Mouse (Mus musculus): ENCODE results near the gene Hsp90ab1.

Hsp90ab1 gene

GRCm38 (mm10) chr17:45573087-45573779, at the start of gene Hsp90ab1:
Hsp90ab1 (minus strand) TSS chr17:45573271.
- DNase-seq: peak; percentile 98

GRCm38 (mm10) chr17:45619386-45620256, 46.5 kb upstream of the Hsp90ab1 start:
- DNase-seq: no peak

GRCm38 (mm10) chr17:45618941-45619385, 45.9 kb upstream of the Hsp90ab1 start:
- peak; percentile 31 for DNase-seq

DNA sequence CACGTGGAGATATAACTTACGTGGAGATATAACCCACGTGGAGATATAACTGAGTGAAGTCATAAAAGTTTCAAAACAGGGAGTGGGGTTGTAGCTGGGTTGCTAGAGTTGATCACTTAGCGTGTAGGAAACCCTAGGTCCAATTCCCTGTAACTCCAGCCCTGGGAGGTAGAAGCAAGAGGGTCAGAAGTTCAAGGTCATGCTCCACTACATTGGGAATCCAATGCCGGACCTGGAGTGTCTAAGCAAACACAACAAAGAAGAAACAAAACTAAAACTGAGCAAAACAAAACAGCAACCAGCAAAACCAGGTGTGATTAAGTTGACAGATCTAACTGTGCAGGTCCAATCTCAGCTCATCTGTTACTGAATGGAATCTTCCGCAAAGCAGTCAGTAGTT, 44.6 kb upstream of the Hsp90ab1 start:
- no peak for DNase-seq

- no peak for DNase-seq
Measured at GRCm38 (mm10) chr17:45616679-45617078, 43.6 kb upstream of the Hsp90ab1 start.

GRCm38 (mm10) chr17:45616046-45616650, 43.1 kb upstream of the Hsp90ab1 start:
- DNase-seq: no peak

GRCm38 (mm10) chr17:45612921-45613320, 39.9 kb upstream of the Hsp90ab1 start:
- DNase-seq: no peak

- DNase-seq: no peak
Measured at GRCm38 (mm10) chr17:45612008-45612407, 38.9 kb upstream of the Hsp90ab1 start.

DNA sequence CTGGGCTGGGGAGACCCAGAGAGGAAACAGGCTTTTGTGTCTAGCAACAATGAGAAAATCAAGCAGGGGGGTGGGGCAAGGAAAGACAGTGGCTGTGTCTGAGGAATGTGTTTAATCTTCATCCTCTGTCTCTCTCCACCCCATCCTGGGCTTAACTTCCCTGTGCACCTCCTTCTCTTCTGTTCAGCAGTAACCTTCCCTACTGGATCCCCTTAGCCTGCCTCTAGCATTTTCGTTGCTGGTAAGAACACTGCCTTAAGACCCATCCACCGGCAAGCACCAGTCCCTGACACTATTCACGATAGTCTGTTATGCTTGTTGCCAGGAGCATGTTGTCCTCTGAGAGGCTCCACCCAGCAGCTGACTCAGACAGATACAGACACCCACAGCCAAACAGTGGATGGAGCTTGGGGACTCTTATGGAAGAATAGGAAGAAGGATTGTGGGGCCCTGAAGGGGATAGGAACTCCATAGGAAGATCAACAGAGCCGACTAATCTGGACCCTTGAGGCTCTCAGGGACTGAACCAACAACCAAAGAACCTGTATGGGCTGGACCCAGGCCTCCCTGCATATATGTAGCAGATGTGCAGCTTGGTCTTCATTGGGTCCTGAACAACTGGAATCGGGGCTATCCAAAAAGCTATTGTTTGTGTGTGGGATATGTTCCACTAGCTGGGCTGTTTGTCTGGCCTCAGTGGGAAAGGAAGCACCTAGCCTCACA, 37.2 kb upstream of the Hsp90ab1 start:
- no peak for DNase-seq

- no peak for DNase-seq
Measured at GRCm38 (mm10) chr17:45608396-45608795, 35.3 kb upstream of the Hsp90ab1 start.

- no peak for DNase-seq
Measured at GRCm38 (mm10) chr17:45606992-45607879, 34.2 kb upstream of the Hsp90ab1 start.

DNA sequence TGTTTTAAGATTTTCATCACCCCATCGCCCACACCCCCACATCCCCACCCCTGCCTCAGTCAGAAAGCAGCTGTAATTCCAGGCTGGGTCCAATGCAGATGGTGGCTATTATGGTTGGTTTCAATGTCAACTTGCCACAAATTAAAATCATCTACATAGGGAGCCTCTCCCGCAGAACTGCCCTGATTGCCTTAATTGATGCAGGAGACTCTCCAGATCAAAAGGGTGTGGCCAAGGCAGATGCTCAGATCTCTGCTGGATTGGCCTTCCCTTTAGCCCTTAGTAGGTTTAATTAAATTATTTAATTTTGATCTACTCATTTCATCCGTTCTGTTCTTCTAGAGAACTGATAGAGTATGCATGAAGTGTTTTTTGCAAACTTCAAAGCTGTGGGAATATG, 29.9 kb upstream of the Hsp90ab1 start:
- no peak for DNase-seq

GRCm38 (mm10) chr17:45601877-45602304, 28.8 kb upstream of the Hsp90ab1 start, which contains the start of gene Mymx:
Mymx (minus strand) TSS chr17:45602102.
- DNase-seq: no peak

DNA sequence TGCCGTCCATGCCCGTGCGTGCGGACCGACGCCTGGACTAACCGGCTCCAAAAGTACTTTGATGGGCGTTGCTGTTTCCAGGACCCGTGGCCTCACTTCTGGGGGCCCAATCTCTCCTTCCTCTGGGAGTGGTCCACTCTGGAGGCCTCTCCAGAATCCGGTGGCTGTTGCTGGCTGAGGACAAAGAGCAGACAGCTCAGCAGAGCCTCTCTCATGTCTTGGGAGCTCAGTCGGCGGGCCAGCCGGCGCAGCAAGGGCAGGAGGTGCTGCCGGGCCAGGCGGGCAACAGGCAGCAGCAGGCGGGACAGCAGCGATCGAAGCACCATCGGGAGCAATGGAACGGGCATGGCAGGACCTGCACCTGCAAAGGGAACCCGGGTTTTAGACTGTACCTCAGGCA, 28.3 kb upstream of the Hsp90ab1 start:
- DNase-seq: no peak

GRCm38 (mm10) chr17:45600267-45600666, 27.2 kb upstream of the Hsp90ab1 start:
- no peak for DNase-seq

DNA sequence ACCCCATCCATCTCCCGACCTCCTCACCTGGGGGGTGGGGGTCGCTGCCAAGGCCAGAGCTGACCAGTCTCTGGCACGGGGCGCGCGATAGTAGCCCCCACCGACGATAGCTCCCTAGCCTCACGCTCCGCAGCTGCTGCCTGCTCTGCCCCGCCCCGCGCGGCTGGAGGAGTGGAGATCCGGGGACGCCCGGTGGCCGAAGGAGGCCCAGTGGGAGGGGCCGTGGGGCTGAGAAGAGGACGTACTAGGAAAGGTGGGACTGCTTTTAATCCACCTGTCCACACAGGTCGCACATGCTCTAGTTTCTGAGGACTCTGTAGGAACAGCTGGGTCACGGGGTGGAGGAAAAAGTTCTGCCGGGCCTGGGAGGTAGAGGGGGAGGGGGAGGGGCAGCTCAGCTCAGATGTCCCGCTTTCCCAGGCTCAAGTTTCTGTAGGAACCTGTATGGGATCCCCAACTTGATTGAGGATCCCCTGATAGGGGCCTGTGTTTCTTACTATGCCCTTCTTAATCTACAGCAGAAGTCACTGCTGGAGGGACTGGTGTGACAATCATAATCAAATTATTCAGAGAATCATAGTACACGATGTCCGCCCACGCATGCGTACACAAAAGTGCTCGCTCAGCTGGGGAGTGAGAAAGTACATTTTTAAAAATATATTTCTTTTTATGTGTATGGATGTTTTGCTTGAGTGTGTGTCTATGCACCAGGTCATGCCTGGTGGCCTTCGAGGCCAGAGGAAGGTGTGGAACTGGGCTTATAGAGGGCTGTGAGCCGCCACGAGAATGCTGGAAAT, 26.6 kb upstream of the Hsp90ab1 start, which contains the start of gene Slc29a1:
TSS of gene Slc29a1 (minus strand) at position 161 of the 797 bp plus-strand sequence.
- DNase-seq: no peak

DNA sequence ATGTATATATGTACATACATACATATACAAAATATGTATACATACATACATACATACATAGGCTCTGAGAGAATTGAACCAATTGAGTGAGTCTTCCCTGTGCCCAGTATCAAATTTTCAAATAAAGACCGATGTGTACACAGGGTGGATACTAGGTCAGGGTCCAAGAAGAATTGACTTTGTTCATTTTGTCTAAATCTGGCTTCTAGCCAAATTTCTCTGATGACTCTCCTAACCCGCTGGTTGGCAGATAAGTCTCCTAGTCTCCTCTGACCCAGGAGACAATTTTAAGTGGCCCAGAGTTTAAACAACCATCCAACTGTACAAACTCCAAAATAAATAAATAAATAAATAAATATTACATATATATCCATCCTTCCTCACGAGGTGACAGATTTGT, 25.8 kb upstream of the Hsp90ab1 start:
- DNase-seq: no peak

GRCm38 (mm10) chr17:45598376-45598775, 25.3 kb upstream of the Hsp90ab1 start:
- no peak for DNase-seq

- DNase-seq: no peak
Measured at GRCm38 (mm10) chr17:45597787-45598186, 24.7 kb upstream of the Hsp90ab1 start.

DNA sequence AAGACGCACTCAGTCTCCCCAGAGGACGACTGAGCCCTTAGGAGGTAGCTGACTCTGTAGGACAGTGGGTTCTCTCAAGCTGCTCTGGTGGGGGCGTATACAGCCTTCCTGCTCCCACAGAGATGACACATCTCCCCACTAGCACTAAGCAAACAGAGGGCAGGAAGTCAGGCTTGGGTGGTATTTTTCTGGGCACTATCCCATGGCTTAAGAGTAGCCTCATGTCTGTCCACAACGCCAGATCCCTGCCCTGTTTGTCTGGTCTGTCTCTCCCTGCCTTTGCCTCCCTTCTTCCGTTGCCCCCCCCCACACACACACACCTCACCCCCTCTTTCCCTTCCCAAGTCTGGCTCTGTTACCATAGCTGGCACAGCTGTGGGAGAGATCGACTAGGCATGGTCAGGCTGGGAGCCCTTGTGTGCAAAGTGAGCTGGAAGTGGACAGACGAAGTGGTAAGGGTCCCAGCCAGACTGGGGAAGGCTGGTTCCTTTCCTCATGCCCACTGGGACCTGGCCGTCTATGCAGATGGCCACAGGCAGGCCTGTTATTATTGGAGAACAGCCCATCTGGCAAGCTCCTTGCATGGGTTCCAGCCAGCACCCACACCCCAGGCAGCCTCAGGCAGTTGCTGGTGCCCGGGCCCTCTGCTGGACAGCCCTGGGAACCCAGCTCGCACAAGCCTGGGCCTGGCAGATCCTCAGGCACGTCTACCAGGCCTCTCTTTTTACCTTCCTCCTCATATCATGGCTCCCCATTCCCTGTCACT, 23.7 kb upstream of the Hsp90ab1 start:
- DNase-seq: peak; percentile 69

All from layer of hippocampus, adult 9-11 months (tissue).